Mouse (Mus musculus) forebrain, embryonic 16.5 days (tissue): ENCODE measurements at regions not wholly inside any gene's neighbourhood (a gene's known extent, or its start where the extent isn't known, plus 50 kb on each side); places are given as distances from the start of the nearest gene placed in this dataset. TPM values are rescaled to one million over a fixed set of nuclear protein-coding genes. Genes with fewer than 3 reads are reported as not detected.
A peak's percentile ranks its signal among the peaks of the same experiment; 100 is the strongest.

Source experiments
- ATAC-seq: fragments of 200-750 bp; cut with Nextera tagmentation; 2 replicates; pipeline ENCODE4 v1.8.0; 2017; ENCODE audit warnings: mild to moderate bottlenecking, moderate library complexity
- H3K27ac ChIP-seq: fragments of 300-500 bp; sonication (generic); 2 replicates; pipeline ENCODE4 v1.5.1; 2014; ENCODE audit warnings: low read length, control low read depth
- H3K27me3 ChIP-seq: fragments of 300-500 bp; sonication (generic); replicated peaks from 2 replicates; pipeline ENCODE4 v1.6.1; 2014; ENCODE audit warnings: low read length; ENCODE audit not compliant: control insufficient read depth, insufficient read depth
- H3K36me3 ChIP-seq: fragments of 300-500 bp; sonication (generic); 2 replicates; pipeline ENCODE4 v1.6.1; 2014; ENCODE audit not compliant: control insufficient read depth, insufficient read depth
- H3K4me1 ChIP-seq: fragments of 300-500 bp; sonication (generic); replicated peaks from 2 replicates; pipeline ENCODE4 v1.6.1; 2014; ENCODE audit warnings: low read length; ENCODE audit not compliant: control insufficient read depth, insufficient read depth
- H3K4me2 ChIP-seq: fragments of 300-500 bp; sonication (generic); 2 replicates; pipeline ENCODE4 v1.6.1; 2014; ENCODE audit warnings: mild to moderate bottlenecking, low read length, control low read depth
- H3K4me3 ChIP-seq: fragments of 300-500 bp; sonication (generic); replicated peaks from 2 replicates; pipeline ENCODE4 v1.5.1; 2014; ENCODE audit warnings: mild to moderate bottlenecking, low read length, control low read depth
- H3K9ac ChIP-seq: fragments of 300-500 bp; sonication (generic); replicated peaks from 2 replicates; pipeline ENCODE4 v1.6.1; 2014; ENCODE audit warnings: low read depth, low read length, control low read depth
- H3K9me3 ChIP-seq: fragments of 300-500 bp; sonication (generic); 2 replicates; pipeline ENCODE4 v1.6.1; 2016; ENCODE audit warnings: low read length; ENCODE audit not compliant: control insufficient read depth
- WGBS: fragments of 180-500 bp; shearing (Covaris S2); extraction: QIAGEN DNeasy Blood & Tissue Kit; methylation state at CpG from one replicate; pipeline ENCODE4 v1.1.7; 2014; 5-methylcytosine and 5-hydroxymethylcytosine counted together
- microRNA-seq: library from miRNA; unstranded; fragments of <30 nt; microRNA quantifications from one replicate; pipeline ENCODE4, GENCODE M21; 2017

DNA sequence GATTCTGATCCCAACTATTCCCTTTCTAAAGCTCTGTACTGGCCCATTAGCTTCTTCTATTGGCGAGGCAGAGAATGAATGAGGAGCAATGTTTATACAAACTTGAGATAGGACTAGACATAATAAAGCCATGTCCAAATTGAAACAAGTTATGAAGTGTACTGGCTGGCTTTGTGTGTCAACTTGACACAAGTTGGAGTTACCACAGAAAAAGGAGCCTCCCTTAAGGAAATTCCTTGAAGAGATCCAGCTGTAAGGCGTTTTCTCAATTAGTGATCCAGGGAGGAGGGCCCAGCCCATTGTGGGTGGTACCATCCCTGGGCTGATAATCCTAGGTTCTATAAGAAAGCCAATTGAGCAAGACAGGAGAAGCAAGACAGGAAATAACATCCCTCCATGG, 135.9 kb upstream of the Cr2 start:
- Histone ChIP-seq H3K9me3 (no peaks in the 10 kb centered on the region), H3K4me2 (no peak overlapping the region), H3K27ac (no peak overlapping the region), H3K9ac (no peak overlapping the region), H3K4me3 (no peak overlapping the region), H3K4me1 (no peaks in the 10 kb centered on the region), H3K27me3 (no peaks in the 10 kb centered on the region), H3K36me3 (no peaks in the 10 kb centered on the region)
- ATAC-seq = no peak
- 69% methylated on average over 2 of the region's 2 CpGs for WGBS

DNA sequence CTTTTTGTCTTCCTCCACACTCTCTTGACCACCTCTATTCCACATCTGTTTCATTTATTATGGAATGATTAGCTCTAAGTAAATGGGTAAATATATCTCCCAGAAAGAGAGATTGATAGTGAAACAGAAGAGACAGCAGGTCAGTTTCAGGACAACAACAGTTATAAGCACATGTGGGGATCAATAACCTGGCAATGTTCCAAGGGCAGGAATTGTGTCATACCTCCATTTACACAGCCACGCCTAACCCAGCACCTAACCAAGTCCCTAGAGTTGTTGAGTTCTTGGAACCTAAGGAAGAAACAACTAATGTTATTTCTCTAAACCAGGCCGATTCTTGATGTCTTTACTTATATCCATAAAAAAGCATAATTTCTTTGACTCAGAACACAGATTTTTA, 108.6 kb upstream of the Cr2 start:
- Histone ChIP-seq H3K4me3 (no peak overlapping the region), H3K27ac (no peak overlapping the region), H3K36me3 (no peaks in the 10 kb centered on the region), H3K4me1 (no peaks in the 10 kb centered on the region), H3K9ac (no peak overlapping the region), H3K9me3 (no peaks in the 10 kb centered on the region), H3K4me2 (no peak overlapping the region), H3K27me3 (no peaks in the 10 kb centered on the region)
- no peak for ATAC-seq
- WGBS = 85% methylated on average over 2 of the region's 2 CpGs

DNA sequence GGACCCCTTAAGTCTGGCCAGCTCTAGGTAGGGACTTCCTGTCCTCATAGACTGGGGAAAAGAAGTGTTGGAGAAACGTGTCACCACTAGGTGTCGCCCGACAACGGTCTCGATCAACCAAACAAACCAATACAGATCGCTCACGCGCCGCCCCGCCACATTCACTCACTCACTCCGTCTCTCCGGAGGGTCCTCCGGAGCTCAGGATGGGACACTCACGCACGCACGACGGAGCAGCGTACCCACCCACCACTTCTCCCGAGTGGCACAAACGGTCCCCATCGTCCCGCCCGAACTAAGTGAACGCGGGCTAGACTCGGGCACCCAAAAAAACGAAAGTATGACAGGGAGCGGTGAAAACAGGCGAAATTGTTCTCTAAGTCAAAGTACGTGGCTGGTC, 65.0 kb upstream of the Cr2 start:
- Histone ChIP-seq H3K4me1 (no peaks in the 10 kb centered on the region), H3K4me2 (no peak overlapping the region), H3K27ac (no peak overlapping the region), H3K9me3 (no peaks in the 10 kb centered on the region), H3K36me3 (no peaks in the 10 kb centered on the region), H3K27me3 (no peaks in the 10 kb centered on the region), H3K9ac (no peak overlapping the region), H3K4me3 (no peak overlapping the region)
- 8% methylated on average over 30 of the region's 30 CpGs for WGBS
- no peak for ATAC-seq

DNA sequence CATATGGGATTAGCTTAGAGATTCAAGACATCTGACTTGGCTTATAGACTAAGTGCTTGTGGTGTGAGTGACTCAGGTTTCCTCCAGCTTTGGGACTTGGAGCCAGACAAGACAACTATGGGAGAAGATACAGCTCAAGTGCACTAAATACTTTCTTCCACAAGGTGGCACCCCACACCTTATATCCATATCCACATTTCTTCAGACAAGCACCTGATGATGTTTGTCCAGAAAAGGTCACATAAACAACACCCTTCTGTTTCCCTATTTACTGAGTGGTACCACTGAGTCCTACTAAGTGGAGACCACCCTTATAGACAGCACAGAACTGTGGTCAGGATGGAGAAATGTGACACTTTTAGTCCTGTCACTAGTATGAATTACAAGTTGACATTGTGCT, 56.1 kb upstream of the Cr2 start:
- no peak overlapping the region for H3K27ac ChIP-seq

DNA sequence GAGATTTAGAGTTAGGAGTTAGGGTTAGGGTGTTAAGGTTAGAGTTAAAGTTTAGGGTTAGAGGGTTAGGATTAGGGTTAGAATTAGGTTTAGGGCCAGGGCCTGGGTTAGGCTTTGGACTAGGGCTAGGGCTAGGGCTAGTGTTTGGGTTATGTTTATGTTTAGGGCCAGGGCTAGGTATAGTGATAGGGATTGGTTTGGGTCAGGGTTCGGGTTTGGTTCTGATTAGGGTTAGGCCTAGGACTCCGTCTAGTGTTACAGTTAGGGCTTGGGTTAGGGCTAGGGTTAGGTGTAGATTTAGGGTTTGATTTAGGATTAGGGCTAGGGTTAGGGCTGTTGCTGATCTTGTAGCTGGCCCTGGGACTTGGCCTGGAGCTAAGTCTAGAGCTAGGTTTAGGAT, 50.5 kb upstream of the Cr2 start:
- no peak overlapping the region for H3K4me3 ChIP-seq
- WGBS = 96% methylated on average over 2 of the region's 2 CpGs
- H3K4me2 ChIP-seq = no peak overlapping the region
- H3K36me3 ChIP-seq = no peaks in the 10 kb centered on the region
- H3K9me3 ChIP-seq = no peaks in the 10 kb centered on the region
- no peaks in the 10 kb centered on the region for H3K27me3 ChIP-seq
- no peak overlapping the region for H3K27ac ChIP-seq
- no peaks in the 10 kb centered on the region for H3K4me1 ChIP-seq
- no peak overlapping the region for H3K9ac ChIP-seq
- no peak for ATAC-seq

More for the DNA sequence above, 56.1 kb upstream of the Cr2 start:
- peak; percentile 45; the same call in 1 of the 2 replicates for ATAC-seq
- H3K9ac ChIP-seq = no peak overlapping the region
- H3K9me3 ChIP-seq = no peaks in the 10 kb centered on the region
- H3K27me3 ChIP-seq = no peaks in the 10 kb centered on the region
- no peak overlapping the region for H3K4me3 ChIP-seq
- H3K4me2 ChIP-seq = no peak overlapping the region
- no peaks in the 10 kb centered on the region for H3K4me1 ChIP-seq
- no peaks in the 10 kb centered on the region for H3K36me3 ChIP-seq

Small RNA genes lying in the stretch of these regions (microRNA-seq; reads per million reads assigned to microRNA genes)
- gene Gm24802 = not detected
